Mouse (Mus musculus): ENCODE measurements around the gene Pnliprp2.

GRCm38 (mm10) chr19:58743736-58744135, 15.8 kb upstream of the Pnliprp2 start:
- TF ChIP-seq KAT2A (conservative IDR thresholded peaks at IDR 0.05; ENCODE audit: low read depth, low read length) (no peak), CTCF (IDR thresholded peaks at IDR 0.05 in 2 of 3, conservative IDR thresholded peaks at IDR 0.05 in 1 of 3; ENCODE audit: control insufficient read depth in 1 of 3, insufficient read depth in 1 of 3, low read depth in 2 of 3, low read length in 3 of 3, poor library complexity in 1 of 3, severe bottlenecking in 1 of 3) (no peak), GATA1 (IDR thresholded peaks at IDR 0.05; ENCODE audit: low read depth, low read length) (no peak)
